Mouse (Mus musculus) hindbrain, embryonic 11.5 days (tissue): ENCODE measurements at regions not wholly inside any gene's neighbourhood (a gene's known extent, or its start where the extent isn't known, plus 50 kb on each side); places are given as distances from the start of the nearest gene placed in this dataset.
A peak's percentile ranks its signal among the peaks of the same experiment; 100 is the strongest.
"Not testable (repeated sequence)": the region's sequence is repeated elsewhere in the genome, so short reads cannot be mapped to it uniquely, and the experiment has no call there.

Experiments
- ATAC-seq: fragments of 200-750 bp; cut with Nextera tagmentation; 2 replicates; pipeline ENCODE4 v1.8.0; 2017; ENCODE audit warnings: mild to moderate bottlenecking, moderate TSS enrichment, moderate library complexity; ENCODE audit not compliant: low FRiP score
- DNase-seq: peaks from one replicate; pipeline ENCODE4 v3.0.0-alpha.2; 2015; ENCODE audit warnings: low spot score
- H3K27ac ChIP-seq: fragments of 300-500 bp; sonication (generic); 2 replicates; pipeline ENCODE4 v1.5.1; 2014; ENCODE audit warnings: mild to moderate bottlenecking, low read depth, low read length
- H3K27me3 ChIP-seq: fragments of 300-500 bp; sonication (generic); 2 replicates; pipeline ENCODE4 v1.6.1; 2014; ENCODE audit warnings: mild to moderate bottlenecking, low read length, moderate library complexity, mixed read lengths; ENCODE audit not compliant: control insufficient read depth, insufficient read depth
- H3K36me3 ChIP-seq: fragments of 300-500 bp; sonication (generic); 2 replicates; pipeline ENCODE4 v1.6.1; 2014; ENCODE audit warnings: mild to moderate bottlenecking, low read length, moderate library complexity, mixed read lengths; ENCODE audit not compliant: control insufficient read depth, insufficient read depth
- H3K4me1 ChIP-seq: fragments of 300-500 bp; sonication (generic); replicated peaks from 2 replicates; pipeline ENCODE4 v1.6.1; 2014; ENCODE audit warnings: low read length, mixed read lengths; ENCODE audit not compliant: control insufficient read depth, insufficient read depth
- H3K4me2 ChIP-seq: fragments of 300-500 bp; sonication (generic); replicated peaks from 2 replicates; pipeline ENCODE4 v1.6.1; 2014; ENCODE audit warnings: mild to moderate bottlenecking, low read depth, low read length
- H3K4me3 ChIP-seq: fragments of 300-500 bp; sonication (generic); 2 replicates; pipeline ENCODE4 v1.5.1; 2014; ENCODE audit warnings: low read depth, low read length
- H3K9ac ChIP-seq: fragments of 300-500 bp; sonication (generic); 2 replicates; pipeline ENCODE4 v1.6.1; 2014; ENCODE audit warnings: low read depth, low read length
- H3K9me3 ChIP-seq: fragments of 300-500 bp; sonication (generic); 2 replicates; pipeline ENCODE4 v1.6.1; 2016; ENCODE audit warnings: low read length; ENCODE audit not compliant: control insufficient read depth
- WGBS: fragments of 180-500 bp; shearing (Covaris S2); extraction: QIAGEN DNeasy Blood & Tissue Kit; methylation state at CpG from one replicate; pipeline ENCODE4 v1.1.7; 2014; 5-methylcytosine and 5-hydroxymethylcytosine counted together

DNA sequence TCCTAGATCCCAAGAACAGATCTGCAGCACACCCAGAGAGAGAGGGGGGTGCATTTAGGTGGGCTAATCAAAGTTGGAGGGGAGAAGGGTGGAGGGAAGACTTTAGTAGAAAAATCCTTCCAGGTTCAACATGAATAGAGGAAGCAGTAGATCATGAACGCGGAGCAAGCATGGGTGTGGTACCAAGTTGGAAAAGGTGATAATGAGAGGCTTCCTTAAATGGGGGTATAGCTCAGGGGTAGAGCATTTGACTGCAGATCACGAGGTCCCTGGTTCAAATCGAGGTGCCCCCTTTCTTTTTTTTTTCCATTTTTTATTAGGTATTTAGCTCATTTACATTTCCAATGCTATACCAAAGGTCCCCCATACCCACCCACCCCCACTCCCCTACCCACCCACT lies 54.0 kb upstream of the Krba1 start:
- ATAC-seq, result not testable (repeated sequence)
- WGBS, result 86% methylated on average over 4 of the region's 4 CpGs

DNA sequence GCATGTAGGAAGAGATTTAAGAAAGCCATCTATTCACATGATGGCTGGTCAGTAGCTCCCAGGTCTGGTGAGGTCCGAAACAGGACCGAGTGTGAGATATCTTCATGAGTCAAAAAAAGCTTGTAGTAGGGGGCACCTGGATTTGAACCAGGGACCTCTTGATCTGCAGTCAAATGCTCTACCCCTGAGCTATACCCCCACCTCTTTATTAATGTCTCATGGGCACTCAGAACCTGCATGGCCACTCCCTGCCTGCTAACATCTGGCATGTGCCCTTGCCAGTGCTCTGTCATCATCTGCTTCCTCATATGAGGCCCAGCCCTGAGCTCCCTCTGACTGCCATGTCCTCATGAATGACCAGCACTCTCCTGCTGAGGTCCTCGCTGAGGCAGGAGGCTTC lies 58.4 kb upstream of the Krba1 start:
- not testable (repeated sequence) for H3K27me3 ChIP-seq, H3K4me2 ChIP-seq, DNase-seq, H3K27ac ChIP-seq, H3K9ac ChIP-seq, H3K36me3 ChIP-seq, ATAC-seq, H3K9me3 ChIP-seq, H3K4me3 ChIP-seq, H3K4me1 ChIP-seq
- WGBS, result 76% methylated on average over 3 of the region's 3 CpGs

More for the DNA sequence above, 54.0 kb upstream of the Krba1 start:
- H3K4me3 ChIP-seq, H3K4me2 ChIP-seq, H3K9me3 ChIP-seq, H3K9ac ChIP-seq, H3K27ac ChIP-seq, H3K27me3 ChIP-seq, H3K4me1 ChIP-seq, DNase-seq, H3K36me3 ChIP-seq: not testable (repeated sequence)

GRCm38 (mm10) chr6:48288011-48288410 lies 107.4 kb upstream of the Krba1 start:
- no peak overlapping the region for H3K4me2 ChIP-seq
- ATAC-seq (no peak), DNase-seq (peak; percentile 16)
- no peak overlapping the region for H3K4me3 ChIP-seq
- H3K27ac ChIP-seq, result no peak overlapping the region
- no peaks in the 10 kb centered on the region for H3K36me3 ChIP-seq
- no peaks in the 10 kb centered on the region for H3K27me3 ChIP-seq
- WGBS, result 89% methylated on average over 1 of the region's 1 CpGs
- H3K4me1 ChIP-seq, result no peaks in the 10 kb centered on the region
- H3K9ac ChIP-seq, result no peak overlapping the region
- H3K9me3 ChIP-seq, result no peaks in the 10 kb centered on the region

- not testable (repeated sequence) for H3K27me3 ChIP-seq, H3K36me3 ChIP-seq, DNase-seq, H3K9me3 ChIP-seq, H3K9ac ChIP-seq, ATAC-seq, H3K4me3 ChIP-seq, H3K27ac ChIP-seq, H3K4me1 ChIP-seq, H3K4me2 ChIP-seq
- whole genome bisulfite sequencing, result 71% methylated on average over 1 of the region's 1 CpGs
Measured at GRCm38 (mm10) chr6:48279646-48280045, 115.7 kb upstream of the Krba1 start.

DNA sequence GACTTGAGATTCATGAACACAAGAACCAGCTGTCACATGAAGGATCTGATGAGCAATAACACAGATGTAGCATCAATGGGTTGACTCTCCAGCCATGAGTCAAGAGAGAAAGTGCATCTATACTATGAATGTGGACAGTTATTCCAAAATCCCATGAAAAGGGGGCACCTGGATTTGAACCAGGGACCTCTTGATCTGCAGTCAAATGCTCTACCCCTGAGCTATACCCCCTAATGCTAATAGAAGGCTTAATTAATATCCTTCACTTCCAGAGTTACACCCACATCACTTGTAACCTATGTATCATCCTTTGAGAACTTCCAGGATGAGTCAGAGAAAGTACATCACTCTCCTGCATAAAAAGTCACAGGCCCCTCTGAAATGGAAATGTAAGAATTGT lies 133.8 kb upstream of the Krba1 start:
- not testable (repeated sequence) for H3K4me1 ChIP-seq, H3K4me3 ChIP-seq, ATAC-seq, H3K9ac ChIP-seq, H3K4me2 ChIP-seq, H3K9me3 ChIP-seq, DNase-seq, H3K27me3 ChIP-seq, H3K36me3 ChIP-seq, H3K27ac ChIP-seq

GRCm38 (mm10) chr6:48252989-48253388 lies 142.4 kb upstream of the Krba1 start:
- H3K4me2 ChIP-seq, H3K27me3 ChIP-seq, H3K9ac ChIP-seq, H3K27ac ChIP-seq, H3K9me3 ChIP-seq, H3K4me1 ChIP-seq, H3K4me3 ChIP-seq, ATAC-seq, H3K36me3 ChIP-seq, DNase-seq: not testable (repeated sequence)

DNA sequence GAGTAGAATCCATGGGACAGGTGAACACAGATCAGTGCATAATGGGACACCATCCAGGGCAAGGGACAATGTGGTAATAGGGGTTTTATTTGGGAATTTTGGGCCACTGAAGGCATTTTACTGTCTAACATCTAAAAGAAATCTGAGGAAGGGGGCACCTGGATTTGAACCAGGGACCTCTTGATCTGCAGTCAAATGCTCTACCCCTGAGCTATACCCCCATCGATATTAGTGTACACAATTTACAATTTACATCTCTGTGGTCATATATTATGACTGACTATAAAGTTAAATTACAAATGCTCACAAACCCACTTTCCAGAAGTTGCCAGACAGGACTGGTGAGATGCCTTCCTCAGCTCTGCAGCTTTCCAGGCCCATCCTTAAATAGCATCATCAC lies 143.4 kb upstream of the Krba1 start:
- no peaks in the 10 kb centered on the region for H3K4me1 ChIP-seq
- H3K27me3 ChIP-seq, result no peaks in the 10 kb centered on the region
- H3K9ac ChIP-seq, result no peak overlapping the region
- H3K36me3 ChIP-seq, result no peaks in the 10 kb centered on the region
- 88% methylated on average over 1 of the region's 1 CpGs for WGBS
- DNase-seq, result no peak
- ATAC-seq, result no peak
- no peak overlapping the region for H3K4me2 ChIP-seq
- H3K4me3 ChIP-seq, result no peak overlapping the region
- H3K9me3 ChIP-seq, result no peaks in the 10 kb centered on the region
- no peak overlapping the region for H3K27ac ChIP-seq

GRCm38 (mm10) chr6:48244191-48244590 lies 151.2 kb upstream of the Krba1 start:
- H3K9me3 ChIP-seq, H3K4me3 ChIP-seq, H3K4me2 ChIP-seq, H3K27me3 ChIP-seq, H3K36me3 ChIP-seq, DNase-seq, H3K27ac ChIP-seq, H3K4me1 ChIP-seq, ATAC-seq, H3K9ac ChIP-seq: not testable (repeated sequence)

- no peaks in the 10 kb centered on the region for H3K27me3 ChIP-seq
- H3K36me3 ChIP-seq, result no peaks in the 10 kb centered on the region
- ATAC-seq (no peak), DNase-seq (no peak)
- no peaks in the 10 kb centered on the region for H3K9me3 ChIP-seq
- WGBS, result 74% methylated on average over 9 of the region's 9 CpGs
- H3K9ac ChIP-seq, result no peak overlapping the region
- no peak overlapping the region for H3K27ac ChIP-seq
- H3K4me2 ChIP-seq, result no peak overlapping the region
- H3K4me3 ChIP-seq, result no peak overlapping the region
- H3K4me1 ChIP-seq, result no peaks in the 10 kb centered on the region
Measured at GRCm38 (mm10) chr6:48227431-48227830, 141.0 kb upstream of the Zfp746 start.
